Mouse (Mus musculus) layer of hippocampus, adult 9-11 months (tissue): Measurements from ENCODE around the gene Gm5580.
"Not testable (repeated sequence)": the region's sequence is repeated elsewhere in the genome, so short reads cannot be mapped to it uniquely, and the experiment has no call there.

Experiments used
- DNase-seq: peaks from one replicate; pipeline ENCODE4 v3.0.0; 2022

Gm5580 gene

DNA sequence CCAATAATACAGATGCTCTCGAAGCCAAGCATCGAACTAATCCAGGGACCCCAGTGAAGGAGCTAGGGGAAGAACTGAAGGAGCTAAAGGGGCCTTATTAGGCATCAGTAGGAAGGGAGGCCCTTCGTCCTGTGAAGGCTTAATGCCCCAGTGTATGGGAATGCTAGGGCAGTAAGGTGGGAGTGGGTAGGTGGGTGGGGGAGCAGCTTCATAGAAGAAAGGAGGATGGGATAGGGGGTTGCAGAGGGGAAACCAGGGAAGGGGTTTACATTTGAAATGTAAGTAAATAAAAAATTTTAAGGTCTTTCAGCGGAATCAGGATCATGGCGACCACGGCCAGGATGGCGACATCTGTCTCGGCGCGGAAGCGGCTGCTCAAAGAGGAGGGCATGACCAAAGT is at the start of gene Gm5580:
Gm5580 (plus strand) TSS at position 301 of the 400 bp plus-strand sequence.
- DNase-seq = not testable (repeated sequence)

DNA sequence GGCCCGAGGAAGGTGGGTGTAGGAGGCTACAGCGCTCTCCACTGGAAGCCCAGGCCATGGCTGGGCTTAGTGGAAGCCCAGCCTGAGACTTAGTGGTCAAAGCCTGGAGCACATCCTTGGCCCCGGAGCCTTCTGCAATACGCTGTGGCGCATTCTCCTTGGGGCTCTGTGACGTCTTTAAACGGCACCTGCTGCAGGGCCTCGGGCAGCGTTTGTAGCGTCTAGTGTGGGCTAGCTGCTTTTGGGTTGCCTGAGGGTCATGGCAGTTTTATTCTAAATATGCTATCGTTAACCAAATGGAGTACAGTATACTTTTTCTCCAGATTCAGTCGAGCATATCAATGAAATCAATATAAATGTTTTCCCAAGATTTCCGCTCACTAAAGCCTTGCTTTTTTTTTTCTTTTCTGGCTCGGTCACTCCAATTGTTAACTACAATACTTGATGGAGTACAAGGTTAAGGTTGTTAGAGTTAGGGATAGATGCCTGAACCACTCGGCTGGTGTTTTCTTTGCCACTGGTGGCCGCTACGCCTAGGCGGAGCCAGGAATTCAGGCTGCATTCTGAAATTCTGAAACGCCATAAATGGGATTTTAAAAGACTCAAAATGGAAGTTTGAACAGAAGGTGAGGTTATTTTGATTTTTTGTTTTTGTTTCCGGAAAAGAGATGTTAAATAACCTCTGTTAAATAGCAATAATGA is 44.5 kb upstream of the Gm5580 start, which contains the start of gene Olfr212:
Olfr212 (plus strand) TSS at position 215 of the 702 bp plus-strand sequence.
- DNase-seq = not testable (repeated sequence)

GRCm38 (mm10) chr6:116514832-116515231 is 36.1 kb upstream of the Gm5580 start:
- DNase-seq = no peak

DNA sequence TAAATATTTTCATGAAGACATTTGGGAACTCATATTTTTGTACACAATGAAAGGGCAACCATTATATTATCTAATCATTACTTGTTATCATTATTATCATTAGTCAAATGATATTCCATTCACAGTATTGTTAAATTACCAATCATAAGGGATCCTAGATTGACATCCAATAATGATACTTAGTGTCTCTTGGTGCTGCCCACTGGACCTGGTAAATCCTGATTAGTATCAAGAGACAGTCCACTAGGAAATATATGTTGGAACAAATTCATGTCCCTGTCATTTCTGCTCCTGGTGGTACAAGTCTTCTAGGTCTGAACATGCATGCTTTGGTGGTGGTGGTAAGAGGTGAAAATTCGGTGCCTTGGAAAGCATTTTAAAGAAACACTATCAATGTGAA is 12.8 kb upstream of the Gm5580 start, which contains the start of gene Olfr213:
Olfr213 (plus strand) TSS at position 301 of the 400 bp plus-strand sequence.
- DNase-seq = no peak

GRCm38 (mm10) chr6:116542500-116542899 is 8.4 kb upstream of the Gm5580 start:
- no peak for DNase-seq

DNA sequence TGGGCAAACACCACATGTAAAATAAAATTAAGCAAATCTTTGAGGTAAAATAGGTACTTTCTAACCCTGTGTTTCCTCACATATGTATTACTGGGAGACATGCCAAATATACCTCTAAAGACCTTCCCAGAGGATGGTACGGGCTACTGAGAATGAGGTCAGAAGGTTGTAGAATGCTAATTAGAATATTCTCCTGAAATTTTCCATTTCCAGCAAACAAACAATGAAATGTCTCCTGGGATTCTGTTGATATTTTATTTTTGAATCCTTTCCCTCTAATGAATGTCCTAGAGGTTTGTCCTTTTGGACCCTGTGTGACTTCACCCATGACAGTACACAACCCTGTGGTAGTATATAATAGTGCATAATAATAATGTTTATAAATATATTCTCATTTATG is 3.0 kb downstream of the Gm5580 start, which contains the start of gene Olfr214:
Olfr214 (plus strand) TSS at position 301 of the 400 bp plus-strand sequence.
- no peak for DNase-seq

GRCm38 (mm10) chr6:116554952-116555351 is 4.0 kb downstream of the Gm5580 start:
- no peak for DNase-seq

- no peak for DNase-seq
Observed at GRCm38 (mm10) chr6:116569834-116570233, 18.9 kb downstream of the Gm5580 start.

GRCm38 (mm10) chr6:116584095-116584494 is 33.2 kb downstream of the Gm5580 start, which contains the start of gene Olfr215:
TSS of gene Olfr215 (minus strand) at chr6:116584195.
- no peak for DNase-seq

DNA sequence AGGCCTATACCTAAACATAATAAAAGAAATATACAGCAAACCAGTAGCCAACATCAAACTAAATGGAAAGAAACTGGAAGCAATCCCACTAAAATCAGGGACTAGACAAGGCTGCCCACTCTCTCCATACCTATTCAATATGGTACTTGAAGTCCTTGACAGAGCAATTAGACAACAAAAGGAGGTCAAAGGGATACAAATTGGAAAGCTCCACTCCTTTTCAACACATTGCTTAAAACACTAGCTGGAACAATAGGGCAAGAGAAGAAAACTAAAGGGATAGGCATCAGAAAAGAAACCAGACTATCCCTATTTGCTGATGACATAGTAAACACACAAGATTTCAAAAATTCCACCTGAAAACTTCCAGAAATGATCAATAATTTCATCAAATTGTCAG is 50.0 kb downstream of the Gm5580 start:
- DNase-seq = not testable (repeated sequence)
